Mouse (Mus musculus) liver, adult 2 months (tissue): Measurements from ENCODE around the gene Dvl1. TPM values are rescaled to one million over a fixed set of nuclear protein-coding genes. Genes with fewer than 3 reads are reported as not detected.

Source experiments
- DNase-seq: peaks from one replicate; pipeline ENCODE4 v3.0.0-alpha.2; 2011; ENCODE audit warnings: low read depth, low spot score; ENCODE audit errors: extremely low read depth
- H3K27ac ChIP-seq: fragments of 200-500 bp; replicated peaks from 2 replicates; pipeline ENCODE4 v1.5.1; 2012; ENCODE audit warnings: low read depth, mild to moderate bottlenecking, control low read depth, inconsistent platforms, low read length; ENCODE audit not compliant: insufficient read depth
- H3K27me3 ChIP-seq: fragments of 200-500 bp; 2 replicates; pipeline ENCODE4 v1.6.1; 2012; ENCODE audit warnings: mild to moderate bottlenecking, moderate library complexity, low read length, inconsistent platforms; ENCODE audit not compliant: control insufficient read depth, insufficient read depth
- H3K36me3 ChIP-seq: fragments of 200-500 bp; 2 replicates; pipeline ENCODE4 v1.6.1; 2012; ENCODE audit warnings: low read length, inconsistent platforms; ENCODE audit not compliant: control insufficient read depth, insufficient read depth
- H3K4me1 ChIP-seq: fragments of 200-500 bp; 2 replicates; pipeline ENCODE4 v1.6.1; 2011; ENCODE audit warnings: low read length; ENCODE audit not compliant: control insufficient read depth, insufficient read depth
- H3K4me3 ChIP-seq: fragments of 200-500 bp; 2 replicates; pipeline ENCODE4 v1.5.1; 2011; ENCODE audit warnings: low read depth, mild to moderate bottlenecking, control low read depth, low read length, moderate library complexity; ENCODE audit not compliant: insufficient read depth
- H3K79me2 ChIP-seq: fragments of 200-500 bp; 2 replicates; pipeline ENCODE4 v1.6.1; 2012; ENCODE audit warnings: inconsistent platforms, mild to moderate bottlenecking, low read length, moderate library complexity; ENCODE audit not compliant: control insufficient read depth, insufficient read depth
- H3K9ac ChIP-seq: fragments of 200-500 bp; 2 replicates; pipeline ENCODE4 v1.6.1; 2012; ENCODE audit warnings: low read depth, mild to moderate bottlenecking, control low read depth, inconsistent platforms, low read length
- CTCF ChIP-seq: fragments of 200-500 bp; IDR thresholded peaks from 2 replicates; pipeline ENCODE4 v1.5.1; 2011; ENCODE audit warnings: low read depth, low read length, control low read depth
- POLR2A ChIP-seq: fragments of 200-500 bp; IDR thresholded peaks from 2 replicates; pipeline ENCODE4 v1.6.1; 2011; ENCODE audit warnings: low read length, control low read depth; ENCODE audit not compliant: insufficient read depth; ENCODE audit errors: extremely low read depth
- WGBS: fragments of 180-500 bp; shearing (Covaris S2); methylation state at CpG from one replicate; pipeline ENCODE4 v1.1.7; 2018; 5-methylcytosine and 5-hydroxymethylcytosine counted together
- polyA plus RNA-seq: library from polyadenylated mRNA; depleted of rRNA; stranded (reverse); fragments of >200 nt; gene quantifications from 2 replicates; pipeline ENCODE4 v1.2.3, GENCODE M21; 2012; rRNA removed
- total RNA-seq: library from RNA; depleted of rRNA; stranded (reverse); fragments of >200 nt; gene quantifications from 2 replicates; pipeline ENCODE4 v1.2.3, GENCODE M21; 2014; rRNA removed

Dvl1 gene
- total and polyA plus RNA-seq, 2 experiments = 40.5 to 162 TPM

- Histone ChIP-seq H3K36me3 (no peaks in the 10 kb centered on the region), H3K27ac (no peak overlapping the region), H3K9ac (no peak overlapping the region), H3K4me1 (no peaks in the 10 kb centered on the region), H3K79me2 (no peaks in the 10 kb centered on the region), H3K27me3 (no peaks in the 10 kb centered on the region), H3K4me3 (no peak overlapping the region)
- no peak for DNase-seq
- WGBS = 55% methylated on average over 11 of the region's 11 CpGs
- TF ChIP-seq CTCF (no peak), POLR2A (no peak)
Measured at GRCm38 (mm10) chr4:155907003-155907402, 59.8 kb downstream of the Dvl1 start.

- no peaks in the 10 kb centered on the region for H3K36me3 ChIP-seq
- no peak for DNase-seq
- H3K9ac ChIP-seq = no peak overlapping the region
- no peaks in the 10 kb centered on the region for H3K27me3 ChIP-seq
- WGBS = 84% methylated on average over 7 of the region's 7 CpGs
- no peak overlapping the region for H3K27ac ChIP-seq
- no peaks in the 10 kb centered on the region for H3K4me1 ChIP-seq
- H3K4me3 ChIP-seq = no peak overlapping the region
- no peak for TF ChIP-seq CTCF
- no peak for TF ChIP-seq POLR2A
- no peaks in the 10 kb centered on the region for H3K79me2 ChIP-seq
Measured at GRCm38 (mm10) chr4:155908281-155908680, 61.1 kb downstream of the Dvl1 start.

GRCm38 (mm10) chr4:155908751-155909150 lies 61.5 kb downstream of the Dvl1 start:
- WGBS = 92% methylated on average over 4 of the region's 4 CpGs
- Histone ChIP-seq H3K79me2 (no peaks in the 10 kb centered on the region), H3K4me3 (no peak overlapping the region), H3K36me3 (no peaks in the 10 kb centered on the region), H3K4me1 (no peaks in the 10 kb centered on the region), H3K27ac (no peak overlapping the region), H3K27me3 (no peaks in the 10 kb centered on the region), H3K9ac (no peak overlapping the region)
- TF ChIP-seq POLR2A = no peak
- no peak for TF ChIP-seq CTCF
- DNase-seq = no peak

Other genes with a start within 250 kb of the Dvl1 start
- gene Slc35e2, start 246.0 kb upstream of the Dvl1 start, total RNA-seq = 63.5 and 65.6 TPM in 2 replicates
- 18.5 and 19.8 TPM in 2 replicates for gene Slc35e2, start 246.0 kb upstream of the Dvl1 start, polyA plus RNA-seq
- gene Cdk11b, start 222.5 kb upstream of the Dvl1 start, total RNA-seq = 8.5 and 11.2 TPM in 2 replicates
- gene Cdk11b, start 222.5 kb upstream of the Dvl1 start, polyA plus RNA-seq = 8.8 and 10.6 TPM in 2 replicates
- gene Gm10563, start 202.0 kb upstream of the Dvl1 start, total RNA-seq = not detected in 2 replicates
- not detected in 2 replicates for gene Gm10563, start 202.0 kb upstream of the Dvl1 start, polyA plus RNA-seq
- 1.7 and 1.8 TPM in 2 replicates for gene Mmp23, start 194.0 kb upstream of the Dvl1 start, total RNA-seq
- gene Mmp23, start 194.0 kb upstream of the Dvl1 start, polyA plus RNA-seq = 2.7 and 3.0 TPM in 2 replicates
- 16.4 and 19.0 TPM in 2 replicates for gene Mib2, start 178.2 kb upstream of the Dvl1 start, total RNA-seq
- gene Mib2, start 178.2 kb upstream of the Dvl1 start, polyA plus RNA-seq = 32.2 and 35.8 TPM in 2 replicates
- gene Fndc10, start 153.1 kb upstream of the Dvl1 start, total RNA-seq = 0.37 and 0.54 TPM in 2 replicates
- 0.77 and 1.2 TPM in 2 replicates for gene Fndc10, start 153.1 kb upstream of the Dvl1 start, polyA plus RNA-seq
- gene Ssu72, start 142.6 kb upstream of the Dvl1 start, total RNA-seq = 99.5 and 108 TPM in 2 replicates
- 78.8 and 79.3 TPM in 2 replicates for gene Ssu72, start 142.6 kb upstream of the Dvl1 start, polyA plus RNA-seq
- under 0.01 and 0.20 TPM in 2 replicates for gene Tmem240, start 112.6 kb upstream of the Dvl1 start, total RNA-seq
- 0.07 and 0.20 TPM in 2 replicates for gene Tmem240, start 112.6 kb upstream of the Dvl1 start, polyA plus RNA-seq
- gene Atad3a, start 86.3 kb upstream of the Dvl1 start, total RNA-seq = 54.5 and 71.8 TPM in 2 replicates
- 83.0 and 129 TPM in 2 replicates for gene Atad3a, start 86.3 kb upstream of the Dvl1 start, polyA plus RNA-seq
- 0.46 and 0.47 TPM in 2 replicates for gene Vwa1, start 72.7 kb upstream of the Dvl1 start, total RNA-seq
- 0.32 and 0.56 TPM in 2 replicates for gene Vwa1, start 72.7 kb upstream of the Dvl1 start, polyA plus RNA-seq
- gene Tmem88b, start 61.5 kb upstream of the Dvl1 start, total RNA-seq = 0.74 and 0.87 TPM in 2 replicates
- 1.3 and 1.9 TPM in 2 replicates for gene Tmem88b, start 61.5 kb upstream of the Dvl1 start, polyA plus RNA-seq
- not detected in 2 replicates for gene Ankrd65, start 57.0 kb upstream of the Dvl1 start, total RNA-seq
- not detected in 2 replicates for gene Ankrd65, start 57.0 kb upstream of the Dvl1 start, polyA plus RNA-seq
- gene Mrpl20, start 44.5 kb upstream of the Dvl1 start, total RNA-seq = 72.4 and 73.0 TPM in 2 replicates
- gene Mrpl20, start 44.5 kb upstream of the Dvl1 start, polyA plus RNA-seq = 29.7 and 37.4 TPM in 2 replicates
- 54.9 and 56.1 TPM in 2 replicates for gene Ccnl2, start 34.9 kb upstream of the Dvl1 start, total RNA-seq
- gene Ccnl2, start 34.9 kb upstream of the Dvl1 start, polyA plus RNA-seq = 33.9 and 61.8 TPM in 2 replicates
- gene Aurkaip1, start 16.1 kb upstream of the Dvl1 start, total RNA-seq = 140 and 151 TPM in 2 replicates
- gene Aurkaip1, start 16.1 kb upstream of the Dvl1 start, polyA plus RNA-seq = 141 and 154 TPM in 2 replicates
- 7.5 and 8.8 TPM in 2 replicates for gene Mxra8, start 7.7 kb upstream of the Dvl1 start, total RNA-seq
- 15.4 and 17.2 TPM in 2 replicates for gene Mxra8, start 7.7 kb upstream of the Dvl1 start, polyA plus RNA-seq
- 0.37 and 0.47 TPM in 2 replicates for gene Tas1r3, start 16.0 kb downstream of the Dvl1 start, total RNA-seq
- 0.12 and 0.35 TPM in 2 replicates for gene Tas1r3, start 16.0 kb downstream of the Dvl1 start, polyA plus RNA-seq
- 5.7 and 7.5 TPM in 2 replicates for gene Cptp, start 22.0 kb downstream of the Dvl1 start, total RNA-seq
- 32.1 and 48.6 TPM in 2 replicates for gene Cptp, start 22.0 kb downstream of the Dvl1 start, polyA plus RNA-seq
- gene Ints11, start 22.1 kb downstream of the Dvl1 start, total RNA-seq = 13.6 and 18.8 TPM in 2 replicates
- gene Ints11, start 22.1 kb downstream of the Dvl1 start, polyA plus RNA-seq = 15.8 and 20.9 TPM in 2 replicates
- gene Pusl1, start 44.4 kb downstream of the Dvl1 start, total RNA-seq = 13.6 and 15.5 TPM in 2 replicates
- gene Pusl1, start 44.4 kb downstream of the Dvl1 start, polyA plus RNA-seq = 33.5 and 35.0 TPM in 2 replicates
- 2.5 and 3.4 TPM in 2 replicates for gene Acap3, start 44.4 kb downstream of the Dvl1 start, total RNA-seq
- gene Acap3, start 44.4 kb downstream of the Dvl1 start, polyA plus RNA-seq = 4.9 and 6.9 TPM in 2 replicates
- gene Ube2j2, start 96.4 kb downstream of the Dvl1 start, total RNA-seq = 21.6 and 27.6 TPM in 2 replicates
- gene Ube2j2, start 96.4 kb downstream of the Dvl1 start, polyA plus RNA-seq = 43.4 and 46.1 TPM in 2 replicates
- 1.8 and 2.1 TPM in 2 replicates for gene C1qtnf12, start 114.9 kb downstream of the Dvl1 start, total RNA-seq
- 2.6 and 3.3 TPM in 2 replicates for gene C1qtnf12, start 114.9 kb downstream of the Dvl1 start, polyA plus RNA-seq
- 2.8 TPM in 2 replicates for gene B3galt6, start 145.2 kb downstream of the Dvl1 start, total RNA-seq
- 2.5 and 2.6 TPM in 2 replicates for gene B3galt6, start 145.2 kb downstream of the Dvl1 start, polyA plus RNA-seq
- gene Sdf4, start 145.5 kb downstream of the Dvl1 start, total RNA-seq = 141 and 156 TPM in 2 replicates
- 34.9 and 37.2 TPM in 2 replicates for gene Sdf4, start 145.5 kb downstream of the Dvl1 start, polyA plus RNA-seq
- gene Tnfrsf4, start 166.4 kb downstream of the Dvl1 start, total RNA-seq = 0.65 and 0.67 TPM in 2 replicates
- gene Tnfrsf4, start 166.4 kb downstream of the Dvl1 start, polyA plus RNA-seq = 0.83 and 2.5 TPM in 2 replicates
- 0.94 TPM in 1 of 2 replicates, not detected in the other for gene Tnfrsf18, start 178.8 kb downstream of the Dvl1 start, total RNA-seq
- gene Tnfrsf18, start 178.8 kb downstream of the Dvl1 start, polyA plus RNA-seq = 0.41 and 0.81 TPM in 2 replicates
- gene Ttll10, start 212.0 kb downstream of the Dvl1 start, total RNA-seq = 0.37 TPM in 1 of 2 replicates, not detected in the other
- gene Ttll10, start 212.0 kb downstream of the Dvl1 start, polyA plus RNA-seq = 0.11 and 0.12 TPM in 2 replicates